Mouse (Mus musculus) MEL-GATA-1-ER (cell line): Measurements from ENCODE around the gene Fbxl18.
A peak's percentile ranks its signal among the peaks of the same experiment; 100 is the strongest.

ENCODE experiments used
- DNase-seq: peaks from one replicate; pipeline ENCODE4 v3.0.0-alpha.2; 2012; ENCODE audit warnings: low read depth; ENCODE audit errors: extremely low read depth

Gene Fbxl18

DNA sequence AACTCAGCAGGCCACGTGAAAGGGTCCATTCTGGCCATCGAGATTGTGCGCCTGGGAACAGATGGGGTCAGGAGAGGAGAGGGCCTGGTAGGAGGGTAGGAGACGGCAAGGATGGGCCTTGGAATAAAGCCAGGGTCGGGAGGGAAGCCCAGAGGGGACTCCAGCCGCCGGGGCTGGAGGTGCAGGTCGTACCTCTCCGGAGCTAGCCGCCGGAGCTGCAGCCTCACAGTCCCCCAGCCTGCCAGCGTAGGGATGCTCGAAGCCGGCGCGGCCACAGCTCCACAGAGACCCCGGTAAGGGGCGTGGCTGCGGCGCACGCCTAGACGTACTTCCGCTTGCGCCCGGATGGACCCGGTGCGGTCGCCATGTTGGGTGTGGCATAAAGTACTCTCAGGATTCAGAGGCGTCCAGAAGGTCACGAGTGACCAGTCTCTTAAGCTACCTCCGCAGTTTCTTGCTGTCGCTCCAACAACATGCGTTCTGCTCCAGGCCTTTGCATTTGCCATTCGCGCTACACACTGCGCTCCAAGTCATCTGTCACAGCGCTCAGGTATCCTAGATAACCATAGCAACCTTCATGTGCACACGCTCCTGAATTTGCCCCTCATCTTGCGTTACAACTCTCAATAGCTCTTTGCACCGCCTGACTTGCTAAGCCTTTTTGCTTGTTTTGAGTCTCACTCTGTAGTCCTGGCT lies at the start of gene Fbxl18:
Fbxl18 (minus strand) TSS at position 504 of the 696 bp plus-strand sequence.
- DNase-seq = peak; percentile 75

DNA sequence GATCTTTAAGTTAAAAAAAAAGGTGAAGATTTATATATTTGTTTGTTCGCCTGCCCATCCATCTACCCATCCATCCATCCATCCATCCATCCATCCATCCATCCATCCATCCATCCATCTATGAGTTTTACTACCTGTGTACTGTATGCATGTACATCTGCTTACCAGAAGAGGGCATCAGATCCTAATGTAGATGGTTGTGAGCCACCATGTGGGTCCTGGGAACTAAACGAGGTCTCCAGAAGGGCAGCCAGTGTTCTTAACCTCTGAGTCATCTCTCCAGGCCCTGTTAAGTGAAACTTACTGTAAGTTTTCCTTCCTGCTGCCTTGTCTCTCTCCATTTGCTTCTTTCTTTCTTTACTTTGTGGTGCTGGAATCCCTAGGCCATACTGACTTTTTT lies 45.2 kb upstream of the Fbxl18 start:
- DNase-seq = no peak

DNA sequence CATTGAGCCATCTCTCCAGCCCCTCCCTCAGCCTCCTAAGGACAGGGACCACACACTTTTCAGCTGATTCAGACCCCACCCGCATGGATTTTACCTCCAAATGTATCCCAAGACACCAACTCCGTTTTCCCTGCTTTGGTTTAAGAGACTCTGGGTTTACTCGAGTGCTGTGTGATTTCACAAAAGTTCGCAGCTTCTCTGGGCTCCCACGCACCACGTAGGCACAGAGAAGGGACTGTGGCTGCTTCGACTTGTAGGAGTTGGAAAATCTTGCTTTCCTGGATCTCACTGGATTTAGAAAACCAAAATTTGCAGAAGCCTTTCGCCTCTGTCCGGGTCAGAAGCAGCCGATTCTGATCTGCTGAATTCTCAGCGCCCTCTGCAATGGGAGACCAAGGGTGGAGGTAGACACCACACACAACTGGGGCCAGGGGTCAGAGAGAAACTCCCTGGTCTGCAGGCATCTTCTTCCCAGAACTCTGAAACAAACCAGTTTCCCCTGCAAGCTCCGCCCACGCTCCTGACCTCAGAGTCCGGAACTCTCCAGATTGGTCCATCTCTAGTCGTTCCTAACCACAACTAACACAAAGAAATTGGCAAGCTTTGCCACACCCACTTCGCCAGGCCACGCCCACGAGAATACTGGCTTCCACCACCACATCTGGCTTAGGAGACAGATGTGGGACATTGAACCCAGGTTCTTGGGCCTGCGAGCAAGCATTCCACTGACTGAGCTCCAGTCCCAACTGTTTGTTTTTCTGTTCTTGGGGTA lies 42.9 kb upstream of the Fbxl18 start:
- DNase-seq = no peak

- no peak for DNase-seq
These were observed 41.1 kb upstream of the Fbxl18 start for GRCm38 (mm10) chr5:142936336-142936719.

GRCm38 (mm10) chr5:142935642-142936335 lies 40.6 kb upstream of the Fbxl18 start:
- DNase-seq = peak; percentile 79

GRCm38 (mm10) chr5:142932731-142933130 lies 37.5 kb upstream of the Fbxl18 start:
- no peak for DNase-seq

GRCm38 (mm10) chr5:142932084-142932685 lies 37.0 kb upstream of the Fbxl18 start:
- peak; percentile 79 for DNase-seq

DNA sequence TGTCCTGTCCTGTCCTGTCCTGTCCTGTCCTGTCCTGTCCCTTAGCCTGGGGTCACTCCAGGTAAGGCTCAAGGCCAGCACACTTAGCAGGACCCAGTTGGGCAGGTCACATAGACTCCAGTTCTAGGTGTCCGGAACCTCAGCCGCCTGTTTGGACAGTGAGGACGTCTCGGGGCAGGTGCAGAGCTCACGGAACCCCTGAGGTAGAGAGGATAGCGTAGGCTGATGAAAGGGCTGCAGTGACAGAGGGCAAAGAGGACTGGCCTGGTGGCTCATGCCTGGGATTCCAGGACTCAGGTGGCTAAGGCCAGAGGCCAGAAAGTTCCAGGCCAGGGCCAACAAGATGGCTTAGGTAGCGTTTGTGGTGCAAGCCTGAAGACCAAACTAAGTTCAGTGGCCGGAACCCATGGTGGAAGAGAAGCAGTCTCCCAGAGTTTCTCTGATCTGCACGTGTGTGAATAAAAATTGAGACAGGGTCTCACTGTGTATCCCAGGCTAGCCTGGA lies 36.1 kb upstream of the Fbxl18 start:
- DNase-seq = no peak

DNA sequence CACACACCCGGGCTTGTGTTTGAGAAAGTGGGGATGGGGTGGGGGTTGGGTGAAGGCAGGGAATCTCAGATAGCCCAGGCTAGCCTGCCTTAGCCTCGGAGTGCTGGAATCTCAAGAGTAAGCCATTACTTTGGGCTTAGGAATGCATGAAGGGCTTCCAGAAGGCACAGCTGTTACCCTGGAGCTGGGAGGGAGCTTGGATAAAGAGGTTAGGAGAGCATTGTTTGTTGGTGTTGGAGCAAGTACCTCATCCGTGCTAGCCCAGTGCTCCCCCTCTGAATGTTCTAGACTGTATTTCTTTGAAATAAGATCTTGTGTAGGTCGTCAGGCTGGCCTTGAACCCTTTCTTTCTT lies 34.2 kb upstream of the Fbxl18 start:
- DNase-seq = no peak

DNA sequence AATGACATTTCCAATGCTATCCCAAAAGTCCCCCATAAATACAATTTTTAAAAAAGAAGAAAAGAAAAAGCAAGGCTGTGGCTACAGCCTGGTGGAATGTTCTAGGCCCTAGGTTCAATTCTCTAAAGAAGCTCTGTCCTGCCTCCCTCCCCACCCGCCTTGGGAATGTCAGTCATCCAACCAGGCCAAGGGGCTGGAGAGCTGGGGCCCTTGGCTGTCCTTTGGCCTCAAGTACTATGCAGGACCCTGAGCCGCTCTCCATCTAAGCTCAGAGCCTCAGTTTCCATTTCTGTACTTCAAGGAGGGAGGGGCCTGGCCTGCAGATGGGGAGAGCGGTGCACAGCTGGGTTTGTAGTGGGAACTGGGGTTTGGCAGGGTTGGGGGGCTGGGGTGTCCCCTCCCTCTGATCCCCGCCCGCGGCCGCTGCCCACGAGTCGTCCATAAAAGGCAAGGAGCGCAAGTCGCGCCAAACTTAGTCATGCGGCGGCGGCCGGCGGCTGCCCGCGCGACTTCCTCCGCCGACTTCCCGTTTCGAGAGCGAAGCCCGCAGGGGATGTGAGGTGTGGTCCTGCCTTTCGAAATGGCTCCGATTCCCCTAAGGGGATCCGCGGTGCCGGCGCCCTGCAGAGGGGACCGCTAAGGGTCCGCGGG lies 33.7 kb upstream of the Fbxl18 start:
- DNase-seq = peak; percentile 53

DNA sequence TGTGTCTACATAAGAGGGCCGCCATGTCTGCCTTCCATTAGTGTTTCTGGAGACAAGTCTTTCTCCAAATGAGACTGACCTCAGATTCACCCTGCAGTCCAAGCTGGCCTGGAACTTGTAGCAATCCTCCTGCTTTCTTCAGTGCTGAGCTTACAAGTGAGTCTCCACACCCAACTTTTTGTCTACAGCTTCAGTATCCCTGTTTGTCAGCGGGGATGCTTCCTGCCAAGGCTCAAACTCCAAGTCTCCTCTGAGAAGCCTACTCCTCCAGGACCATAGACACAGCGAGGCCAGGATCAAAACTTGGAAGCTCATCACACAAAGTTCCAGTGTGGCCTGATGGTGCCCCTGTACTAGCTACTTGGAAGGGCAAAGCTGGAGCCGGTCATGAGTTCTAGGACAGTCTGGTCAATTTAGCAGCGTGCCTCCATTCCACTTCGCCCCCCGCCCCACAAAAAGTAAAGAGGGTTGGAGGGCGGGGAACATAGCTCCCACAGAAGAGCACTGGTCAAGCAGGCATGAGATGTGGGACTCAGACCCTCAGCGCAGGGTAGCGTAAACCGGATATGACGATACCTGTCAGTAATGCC lies 32.2 kb upstream of the Fbxl18 start:
- no peak for DNase-seq

GRCm38 (mm10) chr5:142926940-142927228 lies 31.7 kb upstream of the Fbxl18 start:
- no peak for DNase-seq

- DNase-seq = no peak
These were observed 31.2 kb upstream of the Fbxl18 start for GRCm38 (mm10) chr5:142926204-142926939.

DNA sequence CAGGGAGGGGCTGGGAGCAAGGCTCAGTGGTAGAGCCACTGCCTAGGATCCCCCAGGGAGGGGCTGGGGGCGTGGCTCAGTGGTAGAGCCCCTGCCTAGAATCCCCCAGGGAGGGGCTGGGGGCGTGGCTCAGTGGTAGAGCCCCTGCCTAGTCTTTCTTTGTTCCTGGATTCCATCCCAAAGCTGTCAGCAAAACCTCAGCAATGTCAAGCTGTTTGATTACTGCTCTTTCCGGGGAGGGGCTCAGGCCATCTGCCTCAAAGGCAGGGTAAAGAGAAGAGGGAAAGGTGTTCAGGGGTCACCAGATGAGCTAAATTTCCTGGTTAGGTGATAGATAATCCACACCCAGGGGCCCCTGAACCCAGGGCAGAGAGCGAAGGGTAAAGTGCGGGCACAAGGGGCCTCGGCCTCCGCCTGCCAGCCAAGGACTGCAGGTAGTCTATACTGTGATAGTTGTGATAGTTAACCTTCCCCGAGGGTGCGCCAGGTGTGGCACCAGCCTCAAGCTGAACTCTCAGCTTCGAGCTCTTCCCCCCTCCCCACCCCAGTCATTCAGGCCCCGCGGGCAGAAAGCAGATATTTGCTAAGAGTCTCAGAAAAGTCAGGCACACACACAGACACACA lies 29.2 kb upstream of the Fbxl18 start:
- DNase-seq = no peak

- DNase-seq = no peak
These were observed 28.6 kb upstream of the Fbxl18 start for GRCm38 (mm10) chr5:142923781-142924180.

- no peak for DNase-seq
These were observed 27.0 kb upstream of the Fbxl18 start for GRCm38 (mm10) chr5:142922251-142922650.

DNA sequence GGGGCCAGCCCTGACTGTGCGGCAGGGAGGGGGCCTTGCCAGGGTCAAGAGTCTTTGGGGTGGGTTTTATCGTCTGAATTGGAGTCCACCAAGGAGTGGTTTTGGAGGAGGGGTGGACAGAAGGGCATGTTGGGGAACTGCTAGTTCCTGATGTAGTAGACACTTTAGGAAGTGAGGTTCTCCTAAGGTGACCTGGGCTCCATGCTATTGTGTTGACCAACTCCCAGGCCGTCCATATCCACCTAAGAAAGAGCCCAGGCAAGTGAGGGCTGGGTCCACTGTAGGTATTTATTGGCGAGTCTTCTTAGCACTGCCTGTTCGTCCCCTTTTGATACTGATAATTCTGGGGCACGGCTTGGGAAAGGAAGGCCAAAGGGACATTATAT lies 25.8 kb upstream of the Fbxl18 start:
- no peak for DNase-seq

- DNase-seq = peak; percentile 98
These were observed 25.3 kb upstream of the Fbxl18 start for GRCm38 (mm10) chr5:142920311-142921073.

GRCm38 (mm10) chr5:142917402-142917801 lies 22.2 kb upstream of the Fbxl18 start:
- DNase-seq = no peak
